Mouse (Mus musculus): Measurements from ENCODE around the gene Vmac. TPM values are rescaled to one million over a fixed set of nuclear protein-coding genes. Genes with fewer than 3 reads are reported as not detected.
A peak's percentile ranks its signal among the peaks of the same experiment; 100 is the strongest.

Gene Vmac
- polyA plus RNA-seq, 1 experiment from 2014 or later = 18.6 TPM

DNA sequence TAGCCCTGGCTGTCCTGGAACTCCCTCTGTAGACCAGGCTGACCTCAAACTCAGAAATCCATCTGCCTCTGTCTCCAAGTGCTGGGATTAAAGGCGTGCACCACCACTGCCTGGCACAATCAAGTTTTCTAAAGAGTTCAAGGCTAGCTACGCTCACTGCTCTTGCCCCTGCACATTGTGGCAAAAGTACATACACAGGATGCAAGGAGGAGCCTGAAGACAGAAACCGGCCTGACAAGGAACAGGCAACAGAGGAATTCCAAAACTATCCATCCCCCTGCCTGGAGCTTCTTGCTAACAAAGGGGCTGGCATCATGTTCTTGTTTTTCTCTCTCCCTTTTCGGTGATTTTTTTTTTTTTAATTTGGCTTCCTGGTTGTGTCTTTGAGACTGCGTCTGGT, 26.4 kb upstream of the Vmac start:
- WGBS = 41% methylated on average over 5 of the region's 5 CpGs
- no peaks in the 10 kb centered on the region for H3K9me3 ChIP-seq (ENCODE audit: control insufficient read depth, low read length)
- peak; percentile 80 for DNase-seq (ENCODE audit: low spot score)
- no peak overlapping the region for H3K9ac ChIP-seq (ENCODE audit: low read depth, low read length)
- H3K27ac ChIP-seq (replicated peaks; ENCODE audit: low read depth, low read length) = no peak overlapping the region; the same call in 1 of the 2 replicates
- no peaks in the 10 kb centered on the region for H3K4me1 ChIP-seq (ENCODE audit: control insufficient read depth, insufficient read depth, low read length)
- H3K27me3 ChIP-seq (replicated peaks; ENCODE audit: control insufficient read depth, insufficient read depth, low read length) = no peaks in the 10 kb centered on the region
- H3K36me3 ChIP-seq (ENCODE audit: control insufficient read depth, insufficient read depth, low read length) = no peaks in the 10 kb centered on the region
- H3K4me2 ChIP-seq (ENCODE audit: low read depth, low read length) = no peak overlapping the region
- no peak overlapping the region for H3K4me3 ChIP-seq (ENCODE audit: low read depth, low read length)
- peak; percentile 51; the same call in 1 of the 2 replicates for ATAC-seq (ENCODE audit: low read depth)

DNA sequence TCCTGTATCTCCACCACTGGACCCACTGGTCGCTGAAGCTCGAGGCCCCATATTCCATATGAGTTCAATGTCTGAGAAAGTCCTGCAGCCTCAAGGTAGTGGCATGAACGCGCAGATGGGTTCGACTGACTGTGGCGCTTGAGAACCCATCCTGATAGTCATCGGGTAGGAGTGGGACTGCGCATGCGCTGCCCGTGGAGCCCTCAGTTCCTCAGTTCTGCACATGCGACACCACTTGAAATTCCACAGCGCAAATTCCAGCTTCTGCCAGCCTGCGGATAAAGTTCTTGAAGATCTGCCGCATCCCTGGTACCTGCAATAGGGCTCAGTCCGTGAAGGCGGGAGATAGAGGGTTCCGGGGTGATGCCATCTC, 23.0 kb upstream of the Vmac start:
- 82% methylated on average over 17 of the region's 17 CpGs for WGBS
- H3K4me3 ChIP-seq (ENCODE audit: low read depth, low read length) = no peak overlapping the region
- H3K27me3 ChIP-seq (replicated peaks; ENCODE audit: control insufficient read depth, insufficient read depth, low read length) = no peaks in the 10 kb centered on the region
- H3K27ac ChIP-seq (replicated peaks; ENCODE audit: low read depth, low read length) = no peak overlapping the region
- no peak overlapping the region for H3K9ac ChIP-seq (ENCODE audit: low read depth, low read length)
- H3K4me1 ChIP-seq (ENCODE audit: control insufficient read depth, insufficient read depth, low read length) = no peaks in the 10 kb centered on the region
- DNase-seq (ENCODE audit: low spot score) = no peak
- H3K36me3 ChIP-seq (ENCODE audit: control insufficient read depth, insufficient read depth, low read length) = no peaks in the 10 kb centered on the region
- ATAC-seq (ENCODE audit: low read depth) = no peak
- H3K4me2 ChIP-seq (ENCODE audit: low read depth, low read length) = no peak overlapping the region
- H3K9me3 ChIP-seq (ENCODE audit: control insufficient read depth, low read length) = no peaks in the 10 kb centered on the region

DNA sequence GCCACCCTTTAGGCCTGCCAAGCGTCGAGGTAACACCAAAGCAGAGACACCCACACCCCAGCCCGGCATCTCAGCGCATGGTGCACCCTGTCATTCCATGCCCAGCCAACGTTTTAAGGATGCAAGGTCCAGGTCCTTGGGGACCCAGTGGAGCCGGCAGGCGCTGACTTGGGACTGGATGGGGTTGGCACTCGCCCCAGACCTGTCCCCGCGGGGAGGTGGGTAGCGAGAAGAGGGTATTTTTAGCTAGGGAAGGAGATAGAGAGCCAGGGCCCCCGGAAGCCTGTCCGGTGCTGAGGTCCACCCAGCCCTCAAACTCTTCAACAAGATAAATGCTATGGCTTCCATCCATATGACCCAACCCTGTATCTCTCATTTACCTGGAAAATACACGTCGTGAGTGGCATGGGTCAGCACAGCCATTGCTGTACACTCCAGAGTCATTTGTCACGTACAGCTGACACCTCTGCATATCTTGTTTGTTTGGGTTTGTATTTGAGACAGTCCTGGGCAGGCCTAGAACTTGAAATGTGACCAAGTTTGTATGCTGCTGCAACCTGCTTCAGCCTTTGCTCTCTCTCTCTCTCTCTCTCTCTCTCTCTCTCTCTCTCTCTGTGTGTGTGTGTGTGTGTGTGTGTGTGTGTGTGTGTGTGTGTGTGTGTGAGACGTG, 22.4 kb upstream of the Vmac start:
- Histone ChIP-seq H3K4me3 (ENCODE audit: low read depth, low read length) (no peak overlapping the region), H3K4me1 (ENCODE audit: control insufficient read depth, insufficient read depth, low read length) (no peaks in the 10 kb centered on the region), H3K36me3 (ENCODE audit: control insufficient read depth, insufficient read depth, low read length) (no peaks in the 10 kb centered on the region), H3K9me3 (ENCODE audit: control insufficient read depth, low read length) (no peaks in the 10 kb centered on the region), H3K27ac (replicated peaks; ENCODE audit: low read depth, low read length) (no peak overlapping the region), H3K27me3 (replicated peaks; ENCODE audit: control insufficient read depth, insufficient read depth, low read length) (no peaks in the 10 kb centered on the region), H3K9ac (ENCODE audit: low read depth, low read length) (no peak overlapping the region), H3K4me2 (ENCODE audit: low read depth, low read length) (no peak overlapping the region)
- 87% methylated on average over 17 of the region's 17 CpGs for WGBS
- no peak for DNase-seq (ENCODE audit: low spot score)
- no peak for ATAC-seq (ENCODE audit: low read depth)

DNA sequence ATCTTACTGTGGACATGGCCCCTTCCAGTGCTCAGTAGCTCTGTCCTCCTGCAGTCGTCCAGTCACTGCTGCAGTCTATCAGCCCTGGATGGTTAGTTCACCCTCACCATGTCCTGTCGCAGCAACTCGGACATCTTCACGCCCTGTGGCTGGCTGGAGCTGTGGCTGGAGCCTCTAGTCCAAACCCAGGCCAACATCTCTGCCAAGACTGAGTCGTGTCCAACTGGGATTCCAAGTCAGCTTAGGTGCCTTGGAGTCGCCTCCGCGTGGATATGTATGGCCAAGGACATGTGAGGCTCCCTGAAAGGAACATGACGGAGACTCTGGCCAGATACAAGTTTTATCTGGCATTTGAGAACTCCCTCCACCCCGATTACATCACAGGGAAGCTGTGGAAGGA, 20.4 kb upstream of the Vmac start:
- DNase-seq (ENCODE audit: low spot score) = no peak
- WGBS = 82% methylated on average over 10 of the region's 10 CpGs
- no peak overlapping the region for H3K27ac ChIP-seq (replicated peaks; ENCODE audit: low read depth, low read length)
- ATAC-seq (ENCODE audit: low read depth) = no peak
- no peaks in the 10 kb centered on the region for H3K4me1 ChIP-seq (ENCODE audit: control insufficient read depth, insufficient read depth, low read length)
- no peak overlapping the region for H3K4me2 ChIP-seq (ENCODE audit: low read depth, low read length)
- no peak overlapping the region for H3K4me3 ChIP-seq (ENCODE audit: low read depth, low read length)
- no peaks in the 10 kb centered on the region for H3K36me3 ChIP-seq (ENCODE audit: control insufficient read depth, insufficient read depth, low read length)
- no peaks in the 10 kb centered on the region for H3K27me3 ChIP-seq (replicated peaks; ENCODE audit: control insufficient read depth, insufficient read depth, low read length)
- H3K9me3 ChIP-seq (ENCODE audit: control insufficient read depth, low read length) = no peaks in the 10 kb centered on the region
- H3K9ac ChIP-seq (ENCODE audit: low read depth, low read length) = no peak overlapping the region

DNA sequence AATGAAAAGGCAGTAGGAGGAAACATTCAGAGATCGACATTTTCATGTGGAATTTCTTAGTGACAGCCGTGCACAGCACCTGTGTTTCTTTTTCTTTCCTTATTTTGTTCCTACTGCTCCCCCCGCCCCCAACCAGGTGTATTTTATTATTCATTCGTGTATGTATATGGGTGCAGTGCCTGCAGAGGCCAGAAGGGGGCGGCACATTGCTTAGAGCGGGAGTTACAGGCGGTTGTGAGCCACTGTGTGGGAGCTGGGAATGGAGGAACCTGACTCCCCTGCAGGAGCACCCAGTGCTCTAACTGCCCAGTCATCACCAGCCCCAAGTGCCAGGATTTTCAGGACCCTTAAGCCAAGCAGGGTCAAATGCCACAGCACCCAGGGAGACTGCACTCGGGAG, 18.7 kb upstream of the Vmac start:
- no peak for DNase-seq (ENCODE audit: low spot score)
- H3K36me3 ChIP-seq (ENCODE audit: control insufficient read depth, insufficient read depth, low read length) = no peaks in the 10 kb centered on the region
- WGBS = 47% methylated on average over 8 of the region's 8 CpGs
- H3K4me3 ChIP-seq (ENCODE audit: low read depth, low read length) = no peak overlapping the region
- no peak overlapping the region for H3K27ac ChIP-seq (replicated peaks; ENCODE audit: low read depth, low read length)
- no peaks in the 10 kb centered on the region for H3K27me3 ChIP-seq (replicated peaks; ENCODE audit: control insufficient read depth, insufficient read depth, low read length)
- no peak overlapping the region for H3K4me2 ChIP-seq (ENCODE audit: low read depth, low read length)
- no peak for ATAC-seq (ENCODE audit: low read depth)
- no peaks in the 10 kb centered on the region for H3K9me3 ChIP-seq (ENCODE audit: control insufficient read depth, low read length)
- no peaks in the 10 kb centered on the region for H3K4me1 ChIP-seq (ENCODE audit: control insufficient read depth, insufficient read depth, low read length)
- no peak overlapping the region for H3K9ac ChIP-seq (ENCODE audit: low read depth, low read length)

DNA sequence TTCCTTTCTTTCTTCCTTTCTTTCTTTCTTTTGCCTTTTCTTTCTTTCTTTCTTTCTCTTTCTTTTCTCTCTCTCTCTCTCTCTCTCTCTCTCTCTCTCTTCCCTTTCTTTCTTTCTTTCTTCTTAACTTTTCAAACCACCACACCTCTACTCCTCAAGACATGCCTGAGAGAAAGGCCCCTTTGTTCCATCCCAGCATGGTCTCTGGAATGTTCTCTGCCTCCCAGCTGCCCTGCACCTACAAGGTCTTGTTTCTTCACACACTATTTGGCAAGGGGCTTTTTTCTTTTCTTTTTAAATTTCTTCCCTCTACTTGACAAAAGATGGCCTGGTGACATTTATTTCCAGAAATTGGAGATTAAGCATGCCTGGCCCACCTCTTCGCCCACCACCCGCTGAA, 11.8 kb upstream of the Vmac start:
- Histone ChIP-seq H3K27me3 (replicated peaks; ENCODE audit: control insufficient read depth, insufficient read depth, low read length) (no peaks in the 10 kb centered on the region), H3K27ac (replicated peaks; ENCODE audit: low read depth, low read length) (no peak overlapping the region), H3K9ac (ENCODE audit: low read depth, low read length) (no peak overlapping the region), H3K4me3 (ENCODE audit: low read depth, low read length) (no peak overlapping the region), H3K4me2 (ENCODE audit: low read depth, low read length) (no peak overlapping the region), H3K9me3 (ENCODE audit: control insufficient read depth, low read length) (no peaks in the 10 kb centered on the region), H3K36me3 (ENCODE audit: control insufficient read depth, insufficient read depth, low read length) (0 out of 2 replicates have a peak, but pooled peaks cover 4% of the 10 kb centered on the region), H3K4me1 (ENCODE audit: control insufficient read depth, insufficient read depth, low read length) (peaks cover 5% of the 10 kb centered on the region)
- DNase-seq (ENCODE audit: low spot score) (no peak), ATAC-seq (ENCODE audit: low read depth) (no peak)
- 62% methylated on average over 2 of the region's 2 CpGs for WGBS

DNA sequence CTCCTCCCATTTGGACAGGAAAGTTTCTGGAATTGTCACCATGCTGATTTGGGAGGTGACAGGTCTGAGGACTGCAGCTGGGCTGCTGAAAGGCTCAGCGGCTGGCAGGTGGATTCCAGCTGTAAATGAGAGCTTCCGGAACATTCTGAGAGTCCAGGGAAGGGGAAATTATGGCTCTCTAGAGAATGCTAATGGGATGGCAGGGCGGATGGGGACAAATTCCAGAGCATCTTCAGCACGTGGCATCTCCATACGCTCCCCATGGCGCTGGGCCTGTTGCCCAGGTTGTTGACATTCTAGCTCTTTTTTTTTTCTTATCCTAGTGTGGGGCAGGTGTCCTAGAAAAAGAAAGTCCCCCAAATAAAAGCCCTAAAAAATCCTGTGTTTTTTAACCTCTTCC, 11.3 kb upstream of the Vmac start:
- Histone ChIP-seq H3K27me3 (replicated peaks; ENCODE audit: control insufficient read depth, insufficient read depth, low read length) (no peaks in the 10 kb centered on the region), H3K9ac (ENCODE audit: low read depth, low read length) (no peak overlapping the region), H3K4me2 (ENCODE audit: low read depth, low read length) (no peak overlapping the region), H3K36me3 (ENCODE audit: control insufficient read depth, insufficient read depth, low read length) (0 out of 2 replicates have a peak, but pooled peaks cover 9% of the 10 kb centered on the region), H3K4me1 (ENCODE audit: control insufficient read depth, insufficient read depth, low read length) (peaks cover 5% of the 10 kb centered on the region), H3K27ac (replicated peaks; ENCODE audit: low read depth, low read length) (no peak overlapping the region), H3K4me3 (ENCODE audit: low read depth, low read length) (no peak overlapping the region), H3K9me3 (ENCODE audit: control insufficient read depth, low read length) (no peaks in the 10 kb centered on the region)
- ATAC-seq (ENCODE audit: low read depth) (no peak), DNase-seq (ENCODE audit: low spot score) (no peak)
- 42% methylated on average over 6 of the region's 6 CpGs for WGBS

DNA sequence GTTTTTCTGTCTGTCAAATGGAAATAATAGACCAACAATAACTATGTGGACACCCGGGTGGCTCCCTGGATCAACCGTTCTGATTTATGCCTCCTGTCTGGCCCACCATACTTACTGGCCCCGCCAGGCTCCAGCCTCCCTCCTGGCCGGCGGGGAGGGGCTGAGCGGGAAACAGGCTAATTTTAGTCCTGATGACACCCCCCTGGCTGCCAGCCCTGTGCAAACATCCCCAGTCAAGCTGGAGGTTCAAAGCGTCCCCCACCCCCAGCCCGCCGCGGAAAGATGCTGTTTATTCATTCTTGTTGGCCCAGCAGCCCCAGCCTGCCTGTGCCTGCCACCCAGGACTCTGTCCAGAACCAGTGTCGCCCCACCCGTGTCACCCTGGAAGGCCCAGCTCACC, 10.3 kb upstream of the Vmac start:
- 22% methylated on average over 11 of the region's 12 CpGs for WGBS
- peaks cover 5% of the 10 kb centered on the region for H3K4me1 ChIP-seq (ENCODE audit: control insufficient read depth, insufficient read depth, low read length)
- DNase-seq (ENCODE audit: low spot score) (peak; percentile 47), ATAC-seq (ENCODE audit: low read depth) (no peak)
- no peak overlapping the region for H3K4me3 ChIP-seq (ENCODE audit: low read depth, low read length)
- H3K4me2 ChIP-seq (ENCODE audit: low read depth, low read length) = 0 out of 2 replicates have a peak overlapping the region, but pooled peaks have one; percentile 8
- H3K27me3 ChIP-seq (replicated peaks; ENCODE audit: control insufficient read depth, insufficient read depth, low read length) = no peaks in the 10 kb centered on the region
- no peaks in the 10 kb centered on the region for H3K9me3 ChIP-seq (ENCODE audit: control insufficient read depth, low read length)
- H3K9ac ChIP-seq (ENCODE audit: low read depth, low read length) = no peak overlapping the region
- H3K27ac ChIP-seq (replicated peaks; ENCODE audit: low read depth, low read length) = no peak overlapping the region
- H3K36me3 ChIP-seq (ENCODE audit: control insufficient read depth, insufficient read depth, low read length) = peaks cover 19% of the 10 kb centered on the region

DNA sequence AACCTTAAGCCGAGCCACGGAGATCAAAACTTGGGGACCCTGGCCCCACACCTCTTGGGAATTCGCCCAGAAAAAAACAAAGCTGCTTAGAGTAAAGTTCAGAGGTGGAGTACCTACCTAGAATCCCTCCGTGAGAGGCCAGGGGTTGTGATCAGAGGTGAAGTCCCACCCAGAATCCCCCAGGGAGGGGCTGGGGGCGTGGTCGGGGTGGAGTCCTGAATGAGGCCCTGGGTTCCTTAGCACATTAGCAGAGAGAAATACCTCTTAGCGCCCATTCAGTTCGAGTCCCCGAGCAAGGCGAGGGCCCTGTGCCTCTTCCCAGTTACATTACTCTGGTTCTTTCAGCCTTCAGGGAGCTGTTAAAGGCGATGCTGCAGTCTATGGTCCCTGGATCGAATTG, 9.8 kb upstream of the Vmac start:
- H3K4me2 ChIP-seq (ENCODE audit: low read depth, low read length) = peak overlapping the region; percentile 8; the same call in 1 of the 2 replicates
- 7% methylated on average over 12 of the region's 12 CpGs for WGBS
- no peaks in the 10 kb centered on the region for H3K27me3 ChIP-seq (replicated peaks; ENCODE audit: control insufficient read depth, insufficient read depth, low read length)
- no peak overlapping the region for H3K9ac ChIP-seq (ENCODE audit: low read depth, low read length)
- ATAC-seq (ENCODE audit: low read depth) = peak; percentile 19
- peaks cover 5% of the 10 kb centered on the region for H3K4me1 ChIP-seq (ENCODE audit: control insufficient read depth, insufficient read depth, low read length)
- peaks cover 23% of the 10 kb centered on the region for H3K36me3 ChIP-seq (ENCODE audit: control insufficient read depth, insufficient read depth, low read length)
- 0 out of 2 replicates have a peak overlapping the region, but pooled peaks have one; percentile 41 for H3K27ac ChIP-seq (replicated peaks; ENCODE audit: low read depth, low read length)
- no peaks in the 10 kb centered on the region for H3K9me3 ChIP-seq (ENCODE audit: control insufficient read depth, low read length)
- no peak overlapping the region for H3K4me3 ChIP-seq (ENCODE audit: low read depth, low read length)
- DNase-seq (ENCODE audit: low spot score) = peak; percentile 44
